Mouse (Mus musculus) liver, postnatal 0 days (tissue): ENCODE data around the gene Anks1b. TPM values are rescaled to one million over a fixed set of nuclear protein-coding genes. Genes with fewer than 3 reads are reported as not detected.

Experiments
- ATAC-seq: fragments of 200-750 bp; cut with Nextera tagmentation; 2 replicates; pipeline ENCODE4 v1.8.0; 2017; ENCODE audit warnings: mild to moderate bottlenecking, moderate library complexity
- DNase-seq: peaks from one replicate; pipeline ENCODE4 v3.0.0-alpha.2; 2016
- H3K27ac ChIP-seq: fragments of 300-500 bp; sonication (generic); 2 replicates; pipeline ENCODE4 v1.5.1; 2014; ENCODE audit warnings: antibody characterized with exemption, moderate library complexity, mild to moderate bottlenecking, low read depth
- H3K27me3 ChIP-seq: fragments of 300-500 bp; sonication (generic); 2 replicates; pipeline ENCODE4 v1.6.1; 2014; ENCODE audit warnings: low read length, control low read depth, mixed read lengths; ENCODE audit not compliant: insufficient read depth
- H3K36me3 ChIP-seq: fragments of 300-500 bp; sonication (generic); replicated peaks from 2 replicates; pipeline ENCODE4 v1.6.1; 2014; ENCODE audit warnings: mild to moderate bottlenecking, control low read depth, low read length, moderate library complexity, mixed read lengths; ENCODE audit not compliant: insufficient read depth
- H3K4me1 ChIP-seq: fragments of 300-500 bp; sonication (generic); 2 replicates; pipeline ENCODE4 v1.6.1; 2014; ENCODE audit warnings: antibody characterized with exemption, mild to moderate bottlenecking, control low read depth; ENCODE audit not compliant: insufficient read depth
- H3K4me2 ChIP-seq: fragments of 300-500 bp; sonication (generic); 2 replicates; pipeline ENCODE4 v1.6.1; 2014; ENCODE audit warnings: low read depth, mild to moderate bottlenecking, low read length, moderate library complexity, mixed read lengths
- H3K4me3 ChIP-seq: fragments of 300-500 bp; sonication (generic); 2 replicates; pipeline ENCODE4 v1.5.1; 2014; ENCODE audit warnings: low read depth, low read length
- H3K9ac ChIP-seq: fragments of 300-500 bp; sonication (generic); replicated peaks from 2 replicates; pipeline ENCODE4 v1.6.1; 2014; ENCODE audit warnings: mild to moderate bottlenecking, moderate library complexity
- H3K9me3 ChIP-seq: fragments of 300-500 bp; sonication (generic); 2 replicates; pipeline ENCODE4 v1.6.1; 2016; ENCODE audit warnings: mild to moderate bottlenecking, control low read depth, low read length, mixed read lengths
- CTCF ChIP-seq: sonication (generic); IDR thresholded peaks from 2 replicates; pipeline ENCODE4 v1.5.1; 2016; ENCODE audit warnings: antibody characterized with exemption, low read depth
- EP300 ChIP-seq: IDR thresholded peaks from 2 replicates; pipeline ENCODE4 v1.6.1; 2016; ENCODE audit warnings: antibody characterized with exemption, low read depth, mild to moderate bottlenecking
- WGBS: fragments of 180-500 bp; shearing (Covaris S2); extraction: QIAGEN DNeasy Blood & Tissue Kit; methylation state at CpG from one replicate; pipeline ENCODE4 v1.1.7; 2014; ENCODE audit not compliant: insufficient replicate concordance; 5-methylcytosine and 5-hydroxymethylcytosine counted together
- polyA plus RNA-seq: library from polyadenylated mRNA; unstranded; fragments of >200 nt; fragmentation: Nextera tagmentation; extraction: Ambion mirVana; gene quantifications from 2 replicates; pipeline ENCODE4 v1.2.1, GENCODE M21; 2015

The Anks1b gene
- polyA plus RNA-seq, 1 experiment from 2014 or later, result not detected

DNA sequence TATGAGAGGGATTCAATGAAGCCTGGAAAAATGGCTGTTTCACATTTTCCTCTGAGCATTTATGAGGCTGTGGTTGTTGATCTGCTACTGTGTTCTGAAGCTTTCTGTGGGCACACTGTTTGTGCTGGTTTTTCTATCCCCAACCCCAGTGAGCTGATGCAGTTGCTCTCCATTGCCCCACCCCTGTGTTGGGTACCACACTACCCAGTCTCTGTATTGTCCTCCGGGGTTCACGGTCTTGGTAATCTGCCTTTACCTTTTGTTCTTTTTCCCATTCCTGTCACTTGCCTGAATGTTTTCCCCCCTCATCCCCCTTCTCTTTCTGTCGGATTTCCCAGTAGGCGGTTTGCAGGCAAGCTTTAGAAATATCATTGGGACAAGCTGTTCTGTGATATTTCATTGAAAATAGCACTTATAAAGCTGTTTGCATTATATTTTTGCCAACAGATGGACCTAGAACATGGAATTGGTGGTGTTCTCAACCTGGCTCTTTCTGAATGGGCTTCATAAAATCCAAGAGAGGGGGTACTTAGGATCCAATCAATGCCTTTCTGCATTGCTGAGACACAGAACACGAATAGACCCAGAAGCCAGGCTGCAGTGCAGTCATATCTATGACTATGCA, 434.7 kb downstream of the Anks1b start:
- DNase-seq, result no peak
- H3K4me1 ChIP-seq, result no peaks in the 10 kb centered on the region
- H3K4me2 ChIP-seq, result no peak overlapping the region
- H3K4me3 ChIP-seq, result no peak overlapping the region
- no peaks in the 10 kb centered on the region for H3K36me3 ChIP-seq
- 66% methylated on average over 5 of the region's 5 CpGs for WGBS
- H3K9ac ChIP-seq, result no peak overlapping the region
- H3K27me3 ChIP-seq, result no peaks in the 10 kb centered on the region
- TF ChIP-seq EP300, result no peak
- TF ChIP-seq CTCF, result no peak
- H3K9me3 ChIP-seq, result no peaks in the 10 kb centered on the region
- no peak for ATAC-seq
- no peak overlapping the region for H3K27ac ChIP-seq

DNA sequence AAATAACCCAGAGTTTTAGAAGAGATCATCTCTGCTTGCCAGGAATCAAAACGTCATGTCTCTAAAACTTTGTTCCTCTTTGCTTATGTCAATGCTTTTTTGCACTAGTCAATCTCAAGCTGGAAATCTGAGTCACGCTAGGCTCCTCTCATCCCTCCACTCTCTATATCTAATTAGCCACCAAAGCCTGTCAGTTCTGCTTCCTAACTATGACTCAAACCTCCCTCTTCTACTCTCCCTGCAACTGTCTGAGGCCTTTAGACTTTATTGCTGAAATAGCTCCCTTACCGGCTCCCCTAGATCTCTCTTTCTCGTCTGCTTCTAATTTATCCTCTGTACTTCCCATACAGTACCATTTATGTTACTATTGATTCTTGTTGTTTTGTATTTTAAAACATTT, 456.5 kb downstream of the Anks1b start:
- no peaks in the 10 kb centered on the region for H3K36me3 ChIP-seq
- DNase-seq (no peak), ATAC-seq (no peak)
- no peaks in the 10 kb centered on the region for H3K4me1 ChIP-seq
- 89% methylated on average over 4 of the region's 4 CpGs for WGBS
- TF ChIP-seq CTCF (no peak), EP300 (no peak)
- H3K4me3 ChIP-seq, result no peak overlapping the region
- no peaks in the 10 kb centered on the region for H3K9me3 ChIP-seq
- H3K27me3 ChIP-seq, result no peaks in the 10 kb centered on the region
- H3K27ac ChIP-seq, result no peak overlapping the region
- no peak overlapping the region for H3K9ac ChIP-seq
- H3K4me2 ChIP-seq, result no peak overlapping the region

DNA sequence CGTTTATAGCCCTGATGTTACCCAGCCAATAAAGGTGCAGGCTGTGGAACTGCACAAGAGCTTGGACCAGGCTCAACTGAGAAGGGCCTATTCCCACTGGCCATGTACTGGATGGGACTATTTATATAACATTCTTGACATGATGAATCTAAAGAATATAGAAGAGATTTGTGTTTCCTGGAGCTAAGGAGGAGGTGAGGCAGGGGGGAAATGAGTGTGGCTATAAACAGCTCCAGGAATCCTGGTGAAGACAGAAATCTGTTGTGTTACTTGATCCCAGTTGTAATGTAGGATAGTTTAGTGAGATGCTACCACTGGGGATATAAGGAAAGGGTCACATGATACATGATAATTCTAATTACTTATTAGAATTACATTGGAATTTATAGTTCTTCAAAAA, 472.1 kb downstream of the Anks1b start:
- H3K27me3 ChIP-seq, result no peaks in the 10 kb centered on the region
- no peak overlapping the region for H3K4me3 ChIP-seq
- no peaks in the 10 kb centered on the region for H3K9me3 ChIP-seq
- WGBS, result 73% methylated on average over 1 of the region's 1 CpGs
- H3K9ac ChIP-seq, result no peak overlapping the region
- ATAC-seq (no peak), DNase-seq (no peak)
- no peak for TF ChIP-seq CTCF
- no peak for TF ChIP-seq EP300
- H3K4me2 ChIP-seq, result no peak overlapping the region
- H3K4me1 ChIP-seq, result no peaks in the 10 kb centered on the region
- no peaks in the 10 kb centered on the region for H3K36me3 ChIP-seq
- no peak overlapping the region for H3K27ac ChIP-seq

GRCm38 (mm10) chr10:90356258-90356657, 482.9 kb downstream of the Anks1b start:
- Histone ChIP-seq H3K4me2 (no peak overlapping the region), H3K4me3 (no peak overlapping the region), H3K27ac (no peak overlapping the region), H3K9me3 (no peaks in the 10 kb centered on the region), H3K9ac (no peak overlapping the region), H3K4me1 (no peaks in the 10 kb centered on the region), H3K27me3 (no peaks in the 10 kb centered on the region), H3K36me3 (no peaks in the 10 kb centered on the region)
- TF ChIP-seq EP300 (no peak), CTCF (no peak)
- DNase-seq (no peak), ATAC-seq (no peak)
- WGBS, result no CpG with 5 or more reads among the region's 1 CpGs

- no peak overlapping the region for H3K27ac ChIP-seq
- no peaks in the 10 kb centered on the region for H3K27me3 ChIP-seq
- ATAC-seq (no peak), DNase-seq (no peak)
- H3K36me3 ChIP-seq, result no peaks in the 10 kb centered on the region
- H3K9me3 ChIP-seq, result no peaks in the 10 kb centered on the region
- H3K4me2 ChIP-seq, result no peak overlapping the region
- no peaks in the 10 kb centered on the region for H3K4me1 ChIP-seq
- TF ChIP-seq CTCF (no peak), EP300 (no peak)
- 54% methylated on average over 1 of the region's 1 CpGs for WGBS
- no peak overlapping the region for H3K4me3 ChIP-seq
- H3K9ac ChIP-seq, result no peak overlapping the region
Measured at GRCm38 (mm10) chr10:90357169-90357907, 484.0 kb downstream of the Anks1b start.

GRCm38 (mm10) chr10:90369015-90369414, 495.7 kb downstream of the Anks1b start:
- H3K27me3 ChIP-seq, result no peaks in the 10 kb centered on the region
- no peak overlapping the region for H3K4me3 ChIP-seq
- H3K4me1 ChIP-seq, result no peaks in the 10 kb centered on the region
- no peak overlapping the region for H3K27ac ChIP-seq
- WGBS, result 75% methylated on average over 7 of the region's 7 CpGs
- DNase-seq (no peak), ATAC-seq (no peak)
- no peaks in the 10 kb centered on the region for H3K36me3 ChIP-seq
- TF ChIP-seq CTCF, result no peak
- TF ChIP-seq EP300, result no peak
- no peak overlapping the region for H3K4me2 ChIP-seq
- H3K9ac ChIP-seq, result no peak overlapping the region
- no peaks in the 10 kb centered on the region for H3K9me3 ChIP-seq
